Mouse (Mus musculus) c-Kit-negative CD71-positive TER-119-positive erythroid progenitor cells, embryonic 14.5 days (primary cell): ENCODE results near the gene Gm9964.
A peak's percentile ranks its signal among the peaks of the same experiment; 100 is the strongest.
"Not testable (repeated sequence)": the region's sequence is repeated elsewhere in the genome, so short reads cannot be mapped to it uniquely, and the experiment has no call there.

ENCODE experiments used
- DNase-seq: peaks from one replicate; pipeline ENCODE4 v3.0.0-alpha.2; 2013; ENCODE audit warnings: low read depth, low spot score

The Gm9964 gene

DNA sequence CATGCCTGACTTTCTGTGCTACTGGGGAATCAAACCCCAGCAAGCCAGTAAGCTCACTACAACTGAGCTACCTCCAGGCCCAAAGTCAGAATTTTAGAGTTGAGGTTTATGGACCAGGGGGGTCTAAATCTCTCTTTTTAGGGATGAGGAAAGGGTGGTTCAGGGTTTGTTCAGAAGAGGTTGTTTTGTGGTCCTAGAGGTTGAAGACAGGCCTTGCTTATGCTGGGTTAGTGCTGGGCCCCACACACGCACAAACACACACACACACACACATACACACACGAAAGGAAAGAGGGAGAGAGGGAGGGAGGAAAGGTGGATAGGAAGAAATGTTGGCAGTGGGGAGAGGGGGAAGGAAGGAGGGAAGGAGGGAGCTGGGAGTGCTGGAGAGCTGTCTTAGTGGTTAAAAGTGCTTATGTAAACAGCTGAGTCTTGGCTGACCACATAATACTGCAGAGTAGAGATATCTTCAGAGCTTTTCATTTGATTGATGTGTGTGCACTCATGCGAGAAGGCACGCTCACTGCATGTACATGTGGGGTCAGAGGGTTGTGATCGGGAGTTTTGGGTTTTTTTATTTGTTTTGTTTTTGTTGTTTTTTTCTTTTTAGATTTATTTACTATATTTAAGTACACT is at the start of gene Gm9964:
TSS of gene Gm9964 (minus strand) at position 51 of the 636 bp plus-strand sequence.
- no peak for DNase-seq

DNA sequence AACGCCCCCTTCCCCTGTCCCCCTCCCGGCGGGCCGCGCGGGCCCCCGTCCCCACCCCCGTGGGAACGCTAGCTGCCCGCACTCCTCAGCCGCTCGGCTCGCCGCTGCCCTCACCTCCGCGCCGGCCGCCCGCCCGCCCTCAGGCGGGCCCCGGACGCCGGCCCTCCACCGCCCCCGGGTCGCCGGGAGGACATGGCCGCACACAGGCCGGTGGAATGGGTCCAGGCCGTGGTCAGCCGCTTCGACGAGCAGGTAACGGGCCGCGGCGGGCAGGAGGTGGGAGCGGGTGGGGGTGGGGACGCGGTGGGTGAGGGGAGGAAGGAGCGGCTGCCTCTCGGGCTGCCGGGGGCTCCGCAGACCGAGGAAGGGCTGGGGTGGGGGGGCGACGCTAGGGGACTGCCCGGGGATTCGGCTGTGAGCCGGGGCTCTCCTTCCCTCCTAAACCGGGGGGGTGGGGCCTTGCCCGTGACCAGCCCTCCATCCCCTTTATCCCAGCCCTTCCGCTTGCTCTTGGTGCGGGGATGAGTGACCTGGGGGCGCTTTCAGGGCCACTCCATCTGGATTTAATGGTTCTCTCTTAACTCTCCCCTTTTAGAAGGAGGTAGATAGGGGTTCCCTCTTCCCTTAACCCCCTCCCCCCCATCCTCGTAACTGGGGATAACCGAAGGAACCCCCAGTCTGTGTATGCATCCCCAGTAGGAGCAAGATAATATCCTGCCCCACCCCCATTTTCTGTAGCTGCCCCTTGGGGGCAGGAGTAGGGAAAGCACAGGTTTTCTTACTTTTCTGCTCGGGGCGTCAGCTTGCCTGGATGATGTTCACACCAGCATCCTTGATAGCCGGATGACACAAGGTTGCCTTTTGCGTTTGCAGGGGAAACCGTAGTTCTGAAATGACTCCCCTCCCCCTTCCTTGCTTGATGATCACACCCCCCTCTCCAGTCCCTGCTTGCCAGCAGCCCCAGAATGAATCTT is 43.4 kb upstream of the Gm9964 start:
- no peak for DNase-seq

GRCm38 (mm10) chr11:79339234-79339807 is 42.6 kb upstream of the Gm9964 start, which contains the start of gene Nf1:
Gene Nf1 (plus strand): TSS chr11:79339693.
- peak; percentile 75 for DNase-seq

GRCm38 (mm10) chr11:79338621-79339020 is 41.9 kb upstream of the Gm9964 start:
- no peak for DNase-seq

DNA sequence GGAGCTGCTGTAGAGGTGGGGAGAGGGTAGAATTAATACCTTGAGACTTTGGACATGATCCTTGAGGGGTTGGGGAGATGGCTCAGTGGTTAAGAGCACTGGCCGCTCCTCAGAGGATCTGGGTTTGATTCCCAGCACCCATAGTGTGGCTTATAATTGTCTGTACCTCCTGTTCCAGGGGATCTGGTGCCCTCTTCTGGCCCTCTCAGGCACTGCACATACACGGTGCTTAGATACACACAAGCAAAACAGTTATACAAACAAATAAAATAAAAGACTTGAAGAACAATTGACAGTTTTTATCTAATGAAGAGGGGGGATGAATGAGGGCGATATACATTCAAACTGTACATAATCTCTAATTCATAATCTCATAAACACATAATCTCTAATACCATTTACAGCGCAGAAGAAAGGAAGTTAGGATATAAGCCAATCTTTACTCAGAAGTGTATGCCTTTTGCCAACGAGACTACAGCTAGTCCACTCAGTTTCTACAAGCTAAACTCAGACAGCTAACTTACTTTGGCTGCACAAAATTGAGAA is 40.1 kb upstream of the Gm9964 start:
- no peak for DNase-seq

DNA sequence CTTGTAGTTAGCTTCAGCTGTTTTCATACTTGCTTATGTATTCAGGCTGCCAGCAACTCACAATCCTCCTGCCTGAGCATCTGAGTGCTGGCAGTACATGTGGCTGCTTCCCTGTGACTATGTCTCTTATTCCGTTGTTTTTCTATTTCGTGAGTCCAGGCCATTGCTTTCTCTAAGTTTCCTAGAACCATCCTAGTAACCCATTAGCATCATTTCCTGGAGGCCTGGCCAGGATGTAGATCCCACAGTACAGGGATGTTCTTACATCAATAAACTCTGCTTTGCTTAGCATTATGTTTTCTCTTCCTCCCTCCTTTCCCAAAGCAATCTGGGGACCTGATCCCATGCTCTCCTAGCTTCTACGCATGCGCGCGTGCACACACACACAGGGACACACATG is 38.4 kb upstream of the Gm9964 start:
- DNase-seq: no peak

DNA sequence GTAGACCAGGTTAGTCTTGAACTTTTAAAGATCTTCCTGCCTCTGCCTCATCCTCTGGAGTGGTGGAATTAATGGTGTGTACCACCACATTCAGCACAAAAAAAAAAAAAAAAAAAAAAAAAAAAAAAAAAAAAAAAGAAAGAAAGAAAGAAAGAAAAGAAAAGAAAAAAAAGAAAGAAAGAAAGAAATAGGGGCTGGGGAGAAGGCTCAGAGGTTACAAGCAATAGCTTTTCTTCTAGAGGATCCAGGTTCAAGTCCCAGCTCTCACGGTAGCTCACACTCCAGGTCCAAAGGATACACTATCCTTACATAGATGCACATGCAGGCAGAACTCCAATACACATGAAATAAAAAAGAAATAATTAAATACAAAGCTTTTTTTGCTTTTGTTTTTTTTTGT is 32.9 kb upstream of the Gm9964 start:
- no peak for DNase-seq

DNA sequence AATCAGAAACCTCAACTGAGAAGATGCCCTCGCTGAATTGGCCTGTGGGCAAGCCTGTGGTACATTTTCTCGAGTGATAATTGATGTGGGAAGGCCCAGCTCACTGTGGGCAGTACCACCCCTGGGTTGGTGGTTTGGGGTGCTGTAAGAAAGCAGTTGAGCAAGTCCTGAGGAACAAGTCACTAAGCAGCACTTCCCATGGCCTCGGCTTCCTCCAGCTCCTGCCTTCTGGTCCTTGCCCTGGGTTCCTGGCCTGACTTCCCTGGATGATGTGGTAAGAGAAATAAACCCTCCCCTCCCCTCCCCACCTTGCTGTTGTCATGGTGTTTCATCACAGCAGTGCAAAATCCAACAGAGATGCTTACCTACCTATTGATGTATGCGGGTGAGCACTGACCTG is 31.4 kb upstream of the Gm9964 start:
- DNase-seq: no peak

DNA sequence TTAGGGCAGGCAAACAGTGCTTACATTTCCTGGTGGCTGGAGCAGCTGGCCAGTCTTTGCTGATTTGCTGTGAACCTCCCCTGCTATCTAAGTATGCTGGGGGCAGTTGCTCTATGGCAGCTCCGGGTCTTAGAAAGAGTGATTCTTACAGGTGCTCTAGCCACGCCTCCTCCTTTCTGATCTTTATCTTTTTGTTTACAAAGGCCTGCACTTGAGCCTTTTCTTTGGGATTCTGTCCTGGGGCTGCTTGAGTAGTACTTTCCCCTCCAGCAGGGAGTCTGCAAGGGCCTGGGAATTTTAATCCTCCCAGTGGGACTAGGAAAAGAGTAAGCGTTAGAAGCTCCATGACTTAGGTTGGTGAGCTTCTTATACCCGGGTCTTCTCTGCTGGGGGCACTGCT is 30.4 kb upstream of the Gm9964 start:
- DNase-seq: no peak

GRCm38 (mm10) chr11:79325663-79326062 is 29.0 kb upstream of the Gm9964 start:
- no peak for DNase-seq

- DNase-seq: no peak
These were observed 27.4 kb upstream of the Gm9964 start for GRCm38 (mm10) chr11:79323985-79324685.

DNA sequence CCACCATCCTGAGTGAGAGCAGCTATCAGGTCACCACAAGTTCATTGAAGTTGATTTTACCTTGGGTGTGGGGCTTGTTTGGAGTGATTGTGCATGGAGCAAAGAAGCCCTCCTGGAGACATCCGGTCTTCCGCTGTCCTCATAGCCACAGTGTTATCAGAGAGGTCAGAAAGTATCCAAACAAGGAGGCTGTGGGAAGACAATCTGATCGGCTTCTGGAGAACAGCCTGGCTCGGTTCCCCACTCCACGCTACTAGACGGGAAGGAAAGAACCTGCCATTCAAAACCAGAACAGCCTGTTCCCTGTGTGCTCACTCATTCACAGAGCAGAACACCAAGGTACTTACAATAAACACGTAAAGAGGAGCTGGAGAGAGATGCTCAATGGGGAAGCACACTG is 23.1 kb upstream of the Gm9964 start:
- no peak for DNase-seq

DNA sequence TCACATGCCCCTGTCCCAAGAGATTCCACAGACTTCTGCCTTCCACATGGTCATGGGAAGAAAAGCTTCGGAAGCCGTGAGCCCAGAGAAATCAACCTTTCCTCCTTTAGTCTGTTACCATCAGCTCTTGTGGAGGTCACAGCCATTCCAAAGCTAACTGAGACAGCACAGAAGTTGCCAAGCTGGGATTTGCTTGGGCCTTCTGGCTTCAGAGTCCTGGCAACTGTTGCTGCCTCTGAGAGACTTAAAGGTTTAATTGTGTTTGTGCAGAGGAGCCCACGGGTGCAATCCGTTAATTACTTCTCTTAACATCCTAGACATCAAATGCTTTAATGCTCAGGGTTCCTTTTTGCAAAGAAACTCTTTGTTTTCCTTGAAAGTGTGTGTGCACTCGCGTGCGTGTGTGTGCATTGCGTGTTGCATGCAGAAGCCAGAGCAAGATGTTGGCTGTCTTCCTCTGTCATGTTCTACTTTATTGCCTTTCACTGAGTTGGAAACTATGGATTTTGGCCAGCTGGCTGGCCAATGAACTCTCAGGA is 20.2 kb upstream of the Gm9964 start:
- DNase-seq: no peak

- no peak for DNase-seq
These were observed 13.8 kb upstream of the Gm9964 start for GRCm38 (mm10) chr11:79310467-79310866.

DNA sequence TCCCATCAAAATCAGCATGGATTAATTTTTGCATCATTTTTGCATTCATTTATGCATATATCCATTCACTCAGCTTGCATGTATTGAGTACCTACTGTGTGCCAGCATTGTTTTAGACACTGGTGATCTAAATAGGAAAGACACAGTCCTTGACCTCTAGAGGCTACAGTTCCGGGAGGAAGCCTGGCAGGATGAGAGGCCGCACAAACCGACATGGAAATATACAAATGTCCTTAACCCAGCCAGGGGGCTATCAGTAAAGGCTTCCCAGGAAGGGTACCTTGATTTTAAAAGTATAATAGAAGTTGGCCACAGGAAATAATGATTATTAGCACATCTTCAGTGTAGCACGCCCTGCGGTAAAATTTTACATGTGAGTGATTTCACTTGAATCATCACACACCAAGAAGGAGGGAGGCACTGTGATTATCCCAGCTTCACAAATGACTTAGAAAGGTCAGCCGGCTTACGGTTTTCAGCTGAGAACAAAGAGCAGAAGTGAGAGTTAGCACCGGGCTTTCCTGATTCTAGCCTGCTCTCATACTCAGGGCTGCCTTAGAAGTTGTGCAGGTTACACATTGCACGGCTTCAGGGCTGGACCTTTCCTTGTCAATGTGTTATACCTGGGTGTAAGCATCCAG is 11.0 kb upstream of the Gm9964 start:
- no peak for DNase-seq

DNA sequence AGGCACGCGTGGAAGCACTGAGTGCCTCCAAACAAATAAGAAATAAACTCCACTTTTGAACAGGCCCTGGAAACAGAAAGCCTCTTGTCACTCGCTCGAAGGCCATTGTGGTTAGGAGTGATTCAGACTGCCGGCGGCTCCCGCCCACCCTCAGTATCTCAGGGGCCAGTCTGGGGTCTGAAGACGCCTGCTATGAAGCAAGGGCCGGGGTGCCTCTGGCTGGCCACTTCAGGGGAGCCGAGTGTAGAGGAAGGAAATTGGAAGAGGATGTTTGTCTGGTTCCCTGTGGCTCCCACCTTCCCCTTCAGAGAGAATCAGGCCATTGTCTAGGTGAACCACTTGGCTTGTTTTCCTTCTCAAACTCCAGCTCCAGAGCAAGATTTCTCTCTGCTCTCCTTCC is 10.3 kb upstream of the Gm9964 start:
- DNase-seq: no peak

DNA sequence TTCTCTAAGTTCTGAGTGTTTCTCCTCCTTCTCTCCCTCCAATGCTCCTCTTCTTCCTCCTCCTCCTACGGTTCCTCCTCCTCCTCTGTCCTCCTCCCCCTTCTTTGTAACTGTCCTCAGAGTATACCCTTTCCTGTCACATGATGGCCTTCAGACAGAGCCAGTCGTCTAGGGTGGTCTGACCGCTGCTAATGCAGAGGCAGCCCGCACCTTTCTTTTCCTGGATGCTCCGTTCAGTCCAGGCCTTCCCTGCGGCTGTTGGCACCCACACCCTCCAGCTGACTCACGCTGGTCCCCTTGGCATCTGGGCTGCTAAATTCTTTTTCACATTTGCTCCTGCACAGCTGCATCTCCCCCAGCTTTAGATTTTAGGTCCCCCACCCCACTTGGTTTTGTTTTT is 9.8 kb upstream of the Gm9964 start:
- DNase-seq: no peak

GRCm38 (mm10) chr11:79305697-79306340 is 9.1 kb upstream of the Gm9964 start:
- no peak for DNase-seq

DNA sequence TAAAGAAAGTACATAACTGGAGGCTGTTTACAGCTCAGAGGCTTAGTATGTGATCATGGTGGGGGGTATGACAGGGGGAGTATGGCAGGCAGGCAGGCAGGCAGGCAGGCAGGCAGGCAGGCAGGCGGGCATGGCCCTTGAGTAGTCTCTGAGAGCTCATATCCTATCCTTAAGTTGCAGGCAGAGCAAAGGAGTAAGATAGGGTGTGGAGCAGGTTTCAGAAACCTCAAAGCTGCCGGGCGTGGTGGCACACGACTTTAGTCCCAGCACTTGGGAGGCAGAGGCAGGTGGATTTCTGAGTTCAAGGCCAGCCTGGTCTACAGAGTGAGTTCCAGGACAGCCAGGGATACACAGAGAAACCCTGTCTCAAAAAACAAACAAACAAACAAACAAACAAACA is 7.5 kb upstream of the Gm9964 start:
- DNase-seq: not testable (repeated sequence)

- DNase-seq: no peak
These were observed 6.4 kb upstream of the Gm9964 start for GRCm38 (mm10) chr11:79303109-79303508.
